Mouse (Mus musculus) ES-Bruce4 (cell line): ENCODE results near the gene Agbl4.

Experiments used
- CTCF ChIP-seq: IDR thresholded peaks from one replicate; pipeline ENCODE4 v1.8.1; 2011; ENCODE audit warnings: low read depth, low read length
- EP300 ChIP-seq: IDR thresholded peaks from 2 replicates; pipeline ENCODE4 v1.6.1; 2011; ENCODE audit warnings: low read depth, low read length; ENCODE audit not compliant: insufficient read depth

DNA sequence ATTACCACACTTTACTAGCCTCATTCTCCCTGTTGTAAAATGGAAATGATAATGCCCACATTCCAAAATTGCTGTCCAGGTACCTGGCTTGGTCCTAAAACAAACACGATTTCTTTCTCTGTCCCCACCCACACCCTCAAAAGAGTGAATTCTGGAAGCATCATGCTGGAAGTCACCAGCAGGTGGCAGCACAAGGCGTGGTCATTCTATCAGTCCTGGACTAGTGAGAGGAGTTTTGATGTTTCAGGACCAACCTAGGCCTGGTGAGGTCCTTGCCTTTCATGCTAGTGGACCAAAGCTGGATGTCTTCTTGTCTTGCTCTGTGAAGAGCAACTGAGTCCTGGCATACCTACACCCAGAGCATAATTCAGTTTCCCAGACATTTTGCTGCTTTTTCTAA is 1098.5 kb downstream of the Agbl4 start:
- peak; percentile 70 for TF ChIP-seq CTCF
- TF ChIP-seq EP300: no peak
